Mouse (Mus musculus) stomach, postnatal 0 days (tissue): ENCODE data around the gene Cnot6. TPM values are rescaled to one million over a fixed set of nuclear protein-coding genes. Genes with fewer than 3 reads are reported as not detected.

Source experiments
- ATAC-seq: fragments of 200-750 bp; cut with Nextera tagmentation; 2 replicates; pipeline ENCODE4 v1.8.0; 2017; ENCODE audit not compliant: low FRiP score, low TSS enrichment
- DNase-seq: peaks from one replicate; pipeline ENCODE4 v3.0.0-alpha.2; 2016; ENCODE audit warnings: low spot score
- H3K27ac ChIP-seq: fragments of 300-500 bp; sonication (generic); replicated peaks from 2 replicates; pipeline ENCODE4 v1.5.1; 2014; ENCODE audit warnings: mild to moderate bottlenecking, control low read depth
- H3K27me3 ChIP-seq: fragments of 300-500 bp; sonication (generic); 2 replicates; pipeline ENCODE4 v1.6.1; 2014; ENCODE audit warnings: low read length; ENCODE audit not compliant: control insufficient read depth, insufficient read depth
- H3K36me3 ChIP-seq: fragments of 300-500 bp; sonication (generic); 2 replicates; pipeline ENCODE4 v1.6.1; 2014; ENCODE audit warnings: low read length, mixed read lengths; ENCODE audit not compliant: control insufficient read depth, insufficient read depth
- H3K4me1 ChIP-seq: fragments of 300-500 bp; sonication (generic); replicated peaks from 2 replicates; pipeline ENCODE4 v1.6.1; 2014; ENCODE audit warnings: antibody characterized with exemption; ENCODE audit not compliant: control insufficient read depth, insufficient read depth
- H3K4me2 ChIP-seq: fragments of 300-500 bp; sonication (generic); replicated peaks from 2 replicates; pipeline ENCODE4 v1.6.1; 2014; ENCODE audit warnings: low read depth, mild to moderate bottlenecking, control low read depth, moderate library complexity
- H3K4me3 ChIP-seq: fragments of 300-500 bp; sonication (generic); 2 replicates; pipeline ENCODE4 v1.5.1; 2014; ENCODE audit warnings: low read depth, low read length, control low read depth
- H3K9ac ChIP-seq: fragments of 300-500 bp; sonication (generic); 2 replicates; pipeline ENCODE4 v1.6.1; 2014; ENCODE audit warnings: mild to moderate bottlenecking, low read length, control low read depth, mixed read lengths
- H3K9me3 ChIP-seq: fragments of 300-500 bp; sonication (generic); 2 replicates; pipeline ENCODE4 v1.6.1; 2016; ENCODE audit warnings: low read length; ENCODE audit not compliant: control insufficient read depth
- CTCF ChIP-seq: IDR thresholded peaks from 2 replicates; pipeline ENCODE4 v1.5.1; 2016; ENCODE audit warnings: antibody characterized with exemption, low read depth, mild to moderate bottlenecking, moderate library complexity
- EP300 ChIP-seq: optimal IDR thresholded peaks from 2 replicates; pipeline ENCODE3; 2016; ENCODE audit warnings: antibody characterized with exemption
- WGBS: fragments of 180-500 bp; shearing (Covaris S2); extraction: QIAGEN DNeasy Blood & Tissue Kit; methylation state at CpG from one replicate; pipeline ENCODE4 v1.1.7; 2014; 5-methylcytosine and 5-hydroxymethylcytosine counted together
- polyA plus RNA-seq: library from polyadenylated mRNA; unstranded; fragments of >200 nt; fragmentation: Nextera tagmentation; extraction: Ambion mirVana; gene quantifications from 2 replicates; pipeline ENCODE4 v1.2.1, GENCODE M21; 2015

Gene Cnot6
- polyA plus RNA-seq, 1 experiment from 2014 or later: 29.1 TPM

- H3K27me3 ChIP-seq: no peaks in the 10 kb centered on the region
- H3K36me3 ChIP-seq: no peaks in the 10 kb centered on the region
- TF ChIP-seq CTCF: no peak
- TF ChIP-seq EP300: no peak
- ATAC-seq (no peak), DNase-seq (no peak)
- WGBS: 72% methylated on average over 5 of the region's 5 CpGs
- H3K27ac ChIP-seq: no peak overlapping the region
- H3K4me2 ChIP-seq: no peak overlapping the region
- no peaks in the 10 kb centered on the region for H3K9me3 ChIP-seq
- no peaks in the 10 kb centered on the region for H3K4me1 ChIP-seq
- H3K4me3 ChIP-seq: no peak overlapping the region
- no peak overlapping the region for H3K9ac ChIP-seq
Measured at GRCm38 (mm10) chr11:49621953-49622352, 90.6 kb downstream of the Cnot6 start.

Other genes with a start within 250 kb of the Cnot6 start
- not detected in 2 replicates for gene Olfr1386, start 247.7 kb downstream of the Cnot6 start, polyA plus RNA-seq
- not detected in 2 replicates for gene Olfr1385, start 223.7 kb downstream of the Cnot6 start, polyA plus RNA-seq
- 0.06 TPM in 1 of 2 replicates, not detected in the other for gene Olfr1384, start 206.0 kb downstream of the Cnot6 start, polyA plus RNA-seq
- gene Olfr1383, start 193.1 kb downstream of the Cnot6 start, polyA plus RNA-seq: 0.02 TPM in 1 of 2 replicates, not detected in the other
- gene Olfr1382, start 184.5 kb downstream of the Cnot6 start, polyA plus RNA-seq: not detected in 2 replicates
- not detected in 2 replicates for gene Olfr1381, start 169.3 kb downstream of the Cnot6 start, polyA plus RNA-seq
- not detected in 2 replicates for gene Olfr1380, start 155.8 kb downstream of the Cnot6 start, polyA plus RNA-seq
- 1.4 and 1.5 TPM in 2 replicates for gene Flt4, start 103.5 kb downstream of the Cnot6 start, polyA plus RNA-seq
- gene Scgb3a1, start 49.1 kb downstream of the Cnot6 start, polyA plus RNA-seq: 3.6 and 3.9 TPM in 2 replicates
- gene Gfpt2, start 81.5 kb upstream of the Cnot6 start, polyA plus RNA-seq: 2.3 and 2.8 TPM in 2 replicates
- gene Mapk9, start 134.0 kb upstream of the Cnot6 start, polyA plus RNA-seq: 19.2 and 19.7 TPM in 2 replicates
- 0.57 and 0.74 TPM in 2 replicates for gene Rasgef1c, start 189.1 kb upstream of the Cnot6 start, polyA plus RNA-seq